Mouse (Mus musculus) lung, embryonic 14.5 days (tissue): ENCODE measurements at regions not wholly inside any gene's neighbourhood (a gene's known extent, or its start where the extent isn't known, plus 50 kb on each side); places are given as distances from the start of the nearest gene placed in this dataset.
A peak's percentile ranks its signal among the peaks of the same experiment; 100 is the strongest.

Experiments used
- ATAC-seq: fragments of 200-750 bp; cut with Nextera tagmentation; 2 replicates; pipeline ENCODE4 v1.8.0; 2017; ENCODE audit warnings: mild to moderate bottlenecking, moderate TSS enrichment, moderate library complexity; ENCODE audit not compliant: insufficient read depth
- DNase-seq: peaks from one replicate; pipeline ENCODE4 v3.0.0-alpha.2; 2015
- H3K27ac ChIP-seq: fragments of 300-500 bp; sonication (generic); 2 replicates; pipeline ENCODE4 v1.5.1; 2014; ENCODE audit warnings: low read depth, mild to moderate bottlenecking, moderate library complexity
- H3K27me3 ChIP-seq: fragments of 300-500 bp; sonication (generic); 2 replicates; pipeline ENCODE4 v1.6.1; 2014; ENCODE audit warnings: low read length, control low read depth; ENCODE audit not compliant: insufficient read depth
- H3K36me3 ChIP-seq: fragments of 300-500 bp; sonication (generic); 2 replicates; pipeline ENCODE4 v1.6.1; 2014; ENCODE audit warnings: control low read depth; ENCODE audit not compliant: insufficient read depth
- H3K4me1 ChIP-seq: fragments of 300-500 bp; sonication (generic); 2 replicates; pipeline ENCODE4 v1.6.1; 2014; ENCODE audit warnings: antibody characterized with exemption, control low read depth; ENCODE audit not compliant: insufficient read depth
- H3K4me2 ChIP-seq: fragments of 300-500 bp; sonication (generic); 2 replicates; pipeline ENCODE4 v1.6.1; 2014; ENCODE audit warnings: mild to moderate bottlenecking
- H3K4me3 ChIP-seq: fragments of 300-500 bp; sonication (generic); 2 replicates; pipeline ENCODE4 v1.5.1; 2014; ENCODE audit warnings: low read depth, low read length
- H3K9ac ChIP-seq: fragments of 300-500 bp; sonication (generic); 2 replicates; pipeline ENCODE4 v1.6.1; 2014
- H3K9me3 ChIP-seq: fragments of 300-500 bp; sonication (generic); 2 replicates; pipeline ENCODE4 v1.6.1; 2016; ENCODE audit warnings: low read depth, low read length, control low read depth
- CTCF ChIP-seq: IDR thresholded peaks from 2 replicates; pipeline ENCODE4 v1.5.1; 2016; ENCODE audit warnings: antibody characterized with exemption, low read depth
- WGBS: fragments of 180-500 bp; shearing (Covaris S2); extraction: QIAGEN DNeasy Blood & Tissue Kit; methylation state at CpG from one replicate; pipeline ENCODE4 v1.1.7; 2014; 5-methylcytosine and 5-hydroxymethylcytosine counted together

GRCm38 (mm10) chr7:113081120-113081519, 126.1 kb upstream of the Arntl start:
- no peaks in the 10 kb centered on the region for H3K4me1 ChIP-seq
- no peak overlapping the region for H3K4me2 ChIP-seq
- no peak overlapping the region for H3K9ac ChIP-seq
- 44% methylated on average over 5 of the region's 5 CpGs for WGBS
- no peaks in the 10 kb centered on the region for H3K36me3 ChIP-seq
- TF ChIP-seq CTCF, result no peak
- DNase-seq (peak; percentile 33), ATAC-seq (peak; percentile 31; the same call in 1 of the 2 replicates)
- no peaks in the 10 kb centered on the region for H3K9me3 ChIP-seq
- no peak overlapping the region for H3K27ac ChIP-seq
- H3K4me3 ChIP-seq, result no peak overlapping the region
- no peaks in the 10 kb centered on the region for H3K27me3 ChIP-seq

DNA sequence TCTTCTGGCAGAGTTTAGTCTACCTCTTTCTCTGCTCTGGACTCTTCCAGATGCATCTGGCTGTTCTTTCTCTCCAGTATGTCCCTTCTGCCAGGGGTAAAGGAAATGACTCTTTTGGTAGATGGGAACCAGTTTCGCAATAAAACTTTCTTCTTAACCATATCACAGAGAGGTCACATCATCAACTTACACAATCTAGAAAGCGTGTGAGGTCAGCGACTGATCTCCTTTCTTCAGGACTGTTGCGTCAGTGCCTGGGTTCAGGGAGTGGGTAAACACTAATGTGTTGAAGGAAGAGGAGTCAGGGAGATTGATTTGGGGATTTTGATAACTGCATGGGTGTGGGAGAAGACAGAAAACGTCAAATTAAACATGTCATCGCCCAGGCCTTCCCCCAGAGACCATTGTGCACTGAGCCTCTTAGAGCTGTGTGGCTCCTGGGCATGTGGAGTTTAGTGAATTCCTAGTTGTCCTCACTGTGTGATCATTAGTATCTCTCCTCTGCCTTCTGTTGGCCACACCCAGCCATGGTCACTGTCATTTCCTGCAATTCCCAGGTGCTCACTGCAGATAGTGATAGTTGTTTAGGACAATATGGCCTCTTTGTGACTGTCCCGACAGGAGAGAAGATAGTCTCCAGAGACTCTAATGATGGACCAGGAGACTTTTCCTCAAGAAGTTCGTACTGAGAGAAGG, 122.2 kb upstream of the Arntl start:
- peak; percentile 28; the same call in 1 of the 2 replicates for ATAC-seq
- Histone ChIP-seq H3K36me3 (no peaks in the 10 kb centered on the region), H3K9ac (no peak overlapping the region), H3K4me2 (no peak overlapping the region), H3K27me3 (no peaks in the 10 kb centered on the region), H3K4me3 (no peak overlapping the region), H3K9me3 (no peaks in the 10 kb centered on the region), H3K4me1 (no peaks in the 10 kb centered on the region), H3K27ac (no peak overlapping the region)
- DNase-seq, result peak; percentile 53
- no peak for TF ChIP-seq CTCF
- WGBS, result 45% methylated on average over 8 of the region's 8 CpGs

- DNase-seq (no peak), ATAC-seq (no peak)
- no peaks in the 10 kb centered on the region for H3K36me3 ChIP-seq
- no peak overlapping the region for H3K9ac ChIP-seq
- no peak overlapping the region for H3K4me2 ChIP-seq
- no peak overlapping the region for H3K27ac ChIP-seq
- H3K4me1 ChIP-seq, result no peaks in the 10 kb centered on the region
- 34% methylated on average over 1 of the region's 1 CpGs for WGBS
- H3K27me3 ChIP-seq, result no peaks in the 10 kb centered on the region
- H3K4me3 ChIP-seq, result no peak overlapping the region
- no peak for TF ChIP-seq CTCF
- H3K9me3 ChIP-seq, result no peaks in the 10 kb centered on the region
Observed at GRCm38 (mm10) chr7:113086158-113086557, 121.1 kb upstream of the Arntl start.

- Histone ChIP-seq H3K9ac (no peak overlapping the region), H3K4me3 (no peak overlapping the region), H3K9me3 (no peaks in the 10 kb centered on the region), H3K27ac (no peak overlapping the region), H3K27me3 (no peaks in the 10 kb centered on the region), H3K4me1 (no peaks in the 10 kb centered on the region), H3K36me3 (no peaks in the 10 kb centered on the region), H3K4me2 (no peak overlapping the region)
- WGBS, result 77% methylated on average over 5 of the region's 5 CpGs
- no peak for TF ChIP-seq CTCF
- no peak for DNase-seq
- no peak for ATAC-seq
Observed at GRCm38 (mm10) chr7:113087646-113088045, 119.6 kb upstream of the Arntl start.

- no peaks in the 10 kb centered on the region for H3K4me1 ChIP-seq
- H3K4me3 ChIP-seq, result no peak overlapping the region
- H3K27ac ChIP-seq, result no peak overlapping the region
- no peaks in the 10 kb centered on the region for H3K27me3 ChIP-seq
- no peak overlapping the region for H3K4me2 ChIP-seq
- DNase-seq, result no peak
- H3K36me3 ChIP-seq, result no peaks in the 10 kb centered on the region
- no peak for ATAC-seq
- no peaks in the 10 kb centered on the region for H3K9me3 ChIP-seq
- H3K9ac ChIP-seq, result no peak overlapping the region
- no peak for TF ChIP-seq CTCF
- WGBS, result 75% methylated on average over 4 of the region's 4 CpGs
Observed at GRCm38 (mm10) chr7:113089044-113089443, 118.2 kb upstream of the Arntl start.

DNA sequence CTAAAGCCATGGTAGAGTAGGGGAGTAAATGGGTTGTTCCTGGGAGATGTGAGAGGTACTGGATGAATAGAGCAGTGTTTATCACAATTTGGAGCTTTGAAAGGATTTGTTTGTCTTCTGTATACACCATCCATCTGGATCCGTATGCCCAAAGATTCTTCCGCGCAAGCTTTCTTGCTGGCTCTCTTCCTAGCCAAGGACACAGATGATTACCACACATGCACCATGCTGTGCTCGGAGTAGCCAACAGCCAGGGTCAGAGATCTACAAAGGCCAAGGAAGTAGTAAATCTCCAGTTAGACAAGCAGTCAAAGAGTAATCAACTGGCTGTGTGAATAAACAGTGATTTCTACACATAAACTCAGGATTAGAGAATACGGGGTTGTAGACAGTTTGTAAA, 113.3 kb upstream of the Arntl start:
- 41% methylated on average over 5 of the region's 5 CpGs for WGBS
- no peak overlapping the region for H3K9ac ChIP-seq
- no peaks in the 10 kb centered on the region for H3K9me3 ChIP-seq
- DNase-seq (no peak), ATAC-seq (no peak)
- H3K27ac ChIP-seq, result no peak overlapping the region
- no peaks in the 10 kb centered on the region for H3K4me1 ChIP-seq
- no peak for TF ChIP-seq CTCF
- H3K4me3 ChIP-seq, result no peak overlapping the region
- no peak overlapping the region for H3K4me2 ChIP-seq
- no peaks in the 10 kb centered on the region for H3K27me3 ChIP-seq
- no peaks in the 10 kb centered on the region for H3K36me3 ChIP-seq

DNA sequence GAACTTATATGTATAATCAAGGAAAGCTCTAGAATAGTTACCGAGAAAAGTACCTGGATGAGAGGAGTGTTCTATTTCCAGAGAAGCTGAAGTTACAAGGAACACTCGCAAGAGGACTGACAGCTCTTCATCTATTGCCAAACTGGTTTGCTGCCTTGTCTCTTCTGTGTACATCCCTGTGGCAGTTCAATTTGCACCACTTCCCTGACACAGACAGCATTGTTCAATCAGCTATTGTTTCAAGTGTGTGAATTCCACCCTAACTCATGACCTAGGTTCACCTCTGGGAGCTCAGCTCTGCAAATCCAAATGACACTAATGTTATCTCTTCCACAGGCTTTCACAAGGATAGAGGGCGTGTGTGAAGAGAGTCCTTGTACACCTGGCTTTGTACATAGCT, 112.2 kb upstream of the Arntl start:
- TF ChIP-seq CTCF, result no peak
- H3K4me2 ChIP-seq, result no peak overlapping the region
- H3K4me3 ChIP-seq, result no peak overlapping the region
- ATAC-seq (no peak), DNase-seq (no peak)
- 72% methylated on average over 3 of the region's 3 CpGs for WGBS
- no peak overlapping the region for H3K27ac ChIP-seq
- no peaks in the 10 kb centered on the region for H3K27me3 ChIP-seq
- H3K4me1 ChIP-seq, result no peaks in the 10 kb centered on the region
- no peaks in the 10 kb centered on the region for H3K36me3 ChIP-seq
- H3K9ac ChIP-seq, result no peak overlapping the region
- no peaks in the 10 kb centered on the region for H3K9me3 ChIP-seq
